Mouse (Mus musculus) C2C12 (cell line): Measurements from ENCODE around the gene Trhde. TPM values are rescaled to one million over a fixed set of nuclear protein-coding genes. Genes with fewer than 3 reads are reported as not detected.

Experiments
- H3K27me3 ChIP-seq: one replicate; pipeline ENCODE4 v1.6.1; 2011; ENCODE audit not compliant: control insufficient read depth, insufficient read depth, insufficient read length
- H3K36me3 ChIP-seq: one replicate; pipeline ENCODE4 v1.6.1; 2011; ENCODE audit not compliant: control insufficient read depth, insufficient read depth
- H3K4me3 ChIP-seq: one replicate; pipeline ENCODE4 v1.5.1; 2011; ENCODE audit warnings: mild to moderate bottlenecking, control low read depth; ENCODE audit not compliant: poor library complexity, insufficient read depth, severe bottlenecking
- H3K79me2 ChIP-seq: one replicate; pipeline ENCODE4 v1.6.1; 2011; ENCODE audit not compliant: control insufficient read depth, insufficient read depth
- H3K79me3 ChIP-seq: one replicate; pipeline ENCODE4 v1.6.1; 2011; ENCODE audit warnings: low read depth, control low read depth
- H3ac ChIP-seq: one replicate; pipeline ENCODE3; 2011; ENCODE audit warnings: low read depth; ENCODE audit not compliant: control insufficient read depth, insufficient read length
- CEBPB ChIP-seq: IDR thresholded peaks from one replicate; pipeline ENCODE4 v1.6.1; 2011; ENCODE audit warnings: low read depth, mild to moderate bottlenecking, control low read depth, moderate library complexity
- CTCF ChIP-seq: IDR thresholded peaks from one replicate; pipeline ENCODE4 v1.5.1; 2011; ENCODE audit not compliant: control insufficient read depth, insufficient read depth, insufficient read length
- FOSL1 ChIP-seq: IDR thresholded peaks from one replicate; pipeline ENCODE4 v1.8.0; 2011; ENCODE audit warnings: mild to moderate bottlenecking, low read length; ENCODE audit not compliant: poor library complexity, insufficient read depth, severe bottlenecking
- MAX ChIP-seq: IDR thresholded peaks from one replicate; pipeline ENCODE4 v1.6.1; 2011; ENCODE audit warnings: mild to moderate bottlenecking, control low read depth
- MYOD1 ChIP-seq: IDR thresholded peaks from one replicate; pipeline ENCODE4 v1.6.1; 2011; ENCODE audit warnings: low read depth; ENCODE audit not compliant: control insufficient read depth, insufficient read length
- MYOG ChIP-seq: IDR thresholded peaks from one replicate; pipeline ENCODE4 v1.6.1; 2011; ENCODE audit not compliant: control insufficient read depth, insufficient read length; ENCODE audit errors: extremely low read depth
- USF1 ChIP-seq: IDR thresholded peaks from one replicate; pipeline ENCODE4 v1.6.1; 2011; ENCODE audit warnings: low read depth, mild to moderate bottlenecking, control low read depth, moderate library complexity
- polyA plus RNA-seq: library from polyadenylated mRNA; unstranded; fragments of >200 nt; fragmentation: generic; extraction: Trizol; gene quantifications from one replicate; pipeline ENCODE4 v1.2.1, GENCODE M21; 2012; ENCODE audit warnings: missing spikeins

The Trhde gene
- polyA plus RNA-seq, 1 experiment = 0.43 TPM

- Histone ChIP-seq H3K36me3 (no peaks in the 10 kb centered on the region), H3K27me3 (no peaks in the 10 kb centered on the region), H3K4me3 (no peak overlapping the region), H3ac (no peak overlapping the region), H3K79me3 (no peaks in the 10 kb centered on the region), H3K79me2 (no peaks in the 10 kb centered on the region)
- TF ChIP-seq FOSL1 (no peak), USF1 (no peak), CEBPB (no peak), MYOD1 (no peak), CTCF (no peak), MAX (no peak), MYOG (no peak)
Measured at GRCm38 (mm10) chr10:114415717-114416116, 386.4 kb downstream of the Trhde start.

GRCm38 (mm10) chr10:114405260-114405659 is 396.8 kb downstream of the Trhde start:
- H3K4me3 ChIP-seq = no peak overlapping the region
- TF ChIP-seq FOSL1 (no peak), MAX (no peak), MYOD1 (no peak), USF1 (no peak), CEBPB (no peak), CTCF (no peak), MYOG (no peak)
- no peaks in the 10 kb centered on the region for H3K36me3 ChIP-seq
- H3K79me2 ChIP-seq = no peaks in the 10 kb centered on the region
- H3K79me3 ChIP-seq = no peaks in the 10 kb centered on the region
- H3K27me3 ChIP-seq = no peaks in the 10 kb centered on the region
- H3ac ChIP-seq = no peak overlapping the region

- H3K4me3 ChIP-seq = no peak overlapping the region
- H3ac ChIP-seq = no peak overlapping the region
- no peak for TF ChIP-seq FOSL1
- TF ChIP-seq MYOG = no peak
- no peak for TF ChIP-seq CEBPB
- no peaks in the 10 kb centered on the region for H3K27me3 ChIP-seq
- H3K79me3 ChIP-seq = no peaks in the 10 kb centered on the region
- H3K36me3 ChIP-seq = no peaks in the 10 kb centered on the region
- no peaks in the 10 kb centered on the region for H3K79me2 ChIP-seq
Measured at GRCm38 (mm10) chr10:114403795-114404194, 398.3 kb downstream of the Trhde start.

- H3K36me3 ChIP-seq = no peaks in the 10 kb centered on the region
- no peak overlapping the region for H3ac ChIP-seq
- no peaks in the 10 kb centered on the region for H3K27me3 ChIP-seq
- no peak overlapping the region for H3K4me3 ChIP-seq
- TF ChIP-seq CTCF = no peak
- no peak for TF ChIP-seq MAX
- TF ChIP-seq MYOD1 = no peak
- TF ChIP-seq USF1 = no peak
- no peak for TF ChIP-seq MYOG
- no peak for TF ChIP-seq CEBPB
- no peak for TF ChIP-seq FOSL1
- H3K79me3 ChIP-seq = no peaks in the 10 kb centered on the region
- H3K79me2 ChIP-seq = no peaks in the 10 kb centered on the region
Measured at GRCm38 (mm10) chr10:114370804-114371203, 431.3 kb downstream of the Trhde start.

GRCm38 (mm10) chr10:114363442-114363841 is 438.7 kb downstream of the Trhde start:
- H3K27me3 ChIP-seq = no peaks in the 10 kb centered on the region
- no peaks in the 10 kb centered on the region for H3K79me3 ChIP-seq
- H3K4me3 ChIP-seq = no peak overlapping the region
- no peak overlapping the region for H3ac ChIP-seq
- H3K79me2 ChIP-seq = no peaks in the 10 kb centered on the region
- TF ChIP-seq MYOD1 (no peak), CEBPB (no peak), MYOG (no peak), FOSL1 (no peak), USF1 (no peak), MAX (no peak), CTCF (no peak)
- no peaks in the 10 kb centered on the region for H3K36me3 ChIP-seq

- Histone ChIP-seq H3K79me3 (no peaks in the 10 kb centered on the region), H3ac (no peak overlapping the region), H3K79me2 (no peaks in the 10 kb centered on the region), H3K27me3 (no peaks in the 10 kb centered on the region), H3K4me3 (no peak overlapping the region), H3K36me3 (no peaks in the 10 kb centered on the region)
- TF ChIP-seq USF1 (no peak), CTCF (no peak), MYOD1 (no peak), MYOG (no peak), MAX (no peak), FOSL1 (no peak), CEBPB (no peak)
Measured at GRCm38 (mm10) chr10:114362631-114363030, 439.5 kb downstream of the Trhde start.
